Mouse (Mus musculus) gastrocnemius, postnatal 25 days (tissue): Measurements from ENCODE around the gene Zfp324. TPM values are rescaled to one million over a fixed set of nuclear protein-coding genes. Genes with fewer than 3 reads are reported as not detected.
"Not testable (repeated sequence)": the region's sequence is repeated elsewhere in the genome, so short reads cannot be mapped to it uniquely, and the experiment has no call there.

Experiments used
- DNase-seq: peaks from one replicate; pipeline ENCODE4 v3.0.0; 2022
- long read RNA-seq, 2 experiments: library from polyadenylated mRNA; stranded (forward); transcript quantifications; one replicate each; pipeline ENCODE4 v2.0.0; 2021
- total RNA-seq, 2 experiments: library from RNA; stranded (reverse); gene quantifications; 1 replicate in 1 of 2; 2 replicates in 1 of 2; pipeline ENCODE4 v1.2.3; 2021

Gene Zfp324
- total RNA-seq: 1 to 10 TPM; 2.0 to 2.2 TPM
- long read RNA-seq, experiment 1, partial matches to known transcripts: 0 of 1 reads
- long read RNA-seq, experiment 1, other reads (novel, unspliced or antisense): 1 of 1 reads
- long read RNA-seq, experiment 2, full-length matches to known transcripts: 1 of 1 reads
- long read RNA-seq, experiment 2, partial matches to known transcripts: 0 of 1 reads
- long read RNA-seq, experiment 2, other reads (novel, unspliced or antisense): 0 of 1 reads

DNA sequence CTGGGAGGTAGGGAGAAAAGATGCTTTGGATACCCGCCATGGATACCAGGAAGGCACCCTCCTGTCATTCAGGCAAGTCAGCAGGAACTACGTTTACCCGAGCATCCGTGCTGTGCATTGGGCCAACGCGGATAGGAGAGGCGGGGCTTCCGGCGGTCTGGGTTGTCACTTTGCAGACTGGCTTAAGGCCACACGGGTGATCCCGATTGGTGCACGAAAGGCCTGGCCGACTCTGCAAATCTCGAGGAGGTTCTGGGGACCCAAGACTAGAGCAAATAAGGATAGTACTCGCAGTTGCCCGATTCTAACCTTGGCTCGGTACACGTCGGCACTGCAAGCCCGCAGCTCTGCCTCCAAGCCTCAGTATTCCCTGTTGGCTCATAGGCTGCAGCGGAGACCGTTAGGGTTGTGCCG lies at the start of gene Zfp324:
TSS of gene Zfp324 (plus strand) at position 161 of the 414 bp plus-strand sequence.
- peak; percentile 92 for DNase-seq

DNA sequence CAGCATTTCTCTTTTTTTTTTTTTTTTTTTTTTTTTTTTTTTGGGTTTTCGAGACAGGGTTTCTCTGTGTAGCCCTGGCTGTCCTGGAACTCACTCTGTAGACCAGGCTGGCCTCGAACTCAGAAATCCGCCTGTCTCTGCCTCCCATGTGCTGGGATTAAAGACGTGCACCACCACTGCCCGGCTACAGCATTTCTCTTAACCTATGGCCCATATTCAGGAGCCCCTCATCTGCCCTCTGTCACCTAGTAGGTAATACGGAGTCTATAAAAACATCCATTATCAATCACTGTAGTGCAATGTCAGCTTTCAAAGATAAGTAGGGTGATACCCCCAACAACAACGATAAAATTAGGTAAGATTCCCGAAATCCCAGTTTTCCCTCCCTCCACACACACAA lies 45.1 kb upstream of the Zfp324 start:
- DNase-seq: not testable (repeated sequence)

DNA sequence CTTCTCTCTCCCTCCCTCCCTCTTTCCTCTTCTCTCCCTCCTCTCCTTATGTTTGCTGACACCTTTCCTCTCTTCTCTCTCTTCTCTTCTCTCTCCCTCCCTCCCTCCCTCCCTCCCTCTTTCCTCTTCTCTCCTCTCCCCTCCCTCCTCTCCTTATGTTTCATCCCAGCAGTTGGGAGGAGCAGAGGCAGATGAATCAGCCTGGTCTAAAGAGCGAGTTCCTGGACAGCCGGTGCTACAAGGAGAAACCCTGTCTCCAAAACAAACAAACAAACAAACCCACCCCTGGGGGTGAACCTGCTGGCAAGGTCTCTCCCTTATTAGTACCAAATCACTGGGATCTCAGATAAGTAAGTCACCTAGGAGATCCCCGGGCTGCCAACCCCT lies 44.3 kb upstream of the Zfp324 start:
- no peak for DNase-seq

DNA sequence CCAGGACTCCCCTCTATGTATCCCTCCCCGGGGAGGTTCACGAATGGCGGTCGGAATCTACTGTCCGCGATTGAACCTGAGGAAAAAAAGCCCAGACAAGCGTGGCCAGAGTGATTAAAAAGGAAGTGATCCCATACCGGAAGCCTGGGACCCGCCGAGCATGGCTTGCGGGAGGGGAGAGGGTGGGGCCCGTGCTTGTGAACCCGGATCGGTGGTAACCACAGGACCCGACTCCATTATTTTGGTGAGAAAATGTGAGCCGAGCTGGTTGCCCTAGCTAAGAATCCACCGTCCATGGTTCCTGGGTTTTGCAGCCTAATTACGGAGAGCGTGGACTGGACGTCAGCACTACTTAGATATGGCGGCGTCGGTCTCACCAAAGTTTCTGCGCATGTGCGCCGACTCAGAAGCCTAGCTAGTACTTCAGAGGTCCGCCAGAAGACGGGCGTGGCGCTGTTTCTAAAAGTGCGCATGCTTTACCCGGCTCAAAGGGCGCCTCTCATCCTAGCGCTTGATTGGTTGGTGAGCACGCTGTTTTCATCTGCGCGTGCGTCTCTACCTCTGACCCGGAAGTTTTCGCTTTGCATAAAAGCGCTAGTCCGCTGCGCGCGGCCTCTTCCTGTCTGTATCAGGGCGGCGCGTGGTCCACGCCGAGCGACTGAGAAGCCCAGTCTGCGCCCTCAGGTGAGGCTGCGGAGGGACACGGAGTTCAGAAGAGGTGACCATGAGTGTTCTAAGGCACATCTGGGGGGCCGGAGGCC lies 43.8 kb upstream of the Zfp324 start, which contains the start of gene Rps5:
TSS of gene Rps5 (plus strand) at position 586 of the 761 bp plus-strand sequence.
- DNase-seq: peak; percentile 97

DNA sequence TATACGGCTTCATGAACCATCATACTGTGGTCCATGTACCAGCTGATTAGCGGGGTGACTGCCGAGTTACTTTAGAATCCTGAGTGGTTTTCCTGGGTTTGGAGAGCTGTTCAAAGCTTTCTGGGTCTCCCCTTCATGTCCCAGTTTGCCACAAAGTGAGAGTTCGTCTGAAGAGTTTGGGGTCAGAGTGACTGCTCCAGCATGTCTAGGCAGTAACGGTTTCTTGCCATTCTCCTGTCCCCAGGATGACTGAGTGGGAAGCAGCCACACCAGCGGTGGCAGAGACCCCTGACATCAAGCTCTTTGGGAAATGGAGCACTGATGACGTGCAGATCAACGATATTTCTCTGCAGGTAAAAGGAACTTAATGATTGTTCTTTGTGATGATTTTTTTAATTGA lies 42.9 kb upstream of the Zfp324 start:
- no peak for DNase-seq

DNA sequence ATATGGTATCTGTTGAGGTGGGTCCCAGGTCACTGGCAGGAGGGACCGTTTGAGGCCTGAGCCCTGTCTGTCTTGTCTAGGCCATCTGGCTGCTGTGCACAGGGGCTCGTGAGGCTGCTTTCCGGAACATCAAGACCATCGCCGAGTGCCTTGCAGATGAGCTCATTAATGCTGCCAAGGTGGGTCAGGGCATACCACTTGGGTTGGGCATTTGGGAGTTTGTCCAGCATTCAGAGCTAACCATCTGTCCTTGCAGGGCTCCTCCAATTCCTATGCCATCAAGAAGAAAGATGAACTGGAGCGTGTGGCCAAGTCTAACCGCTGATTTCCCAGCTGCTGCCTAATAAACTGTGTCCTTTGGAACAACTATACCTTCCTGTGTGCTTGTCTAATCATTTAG lies 39.3 kb upstream of the Zfp324 start:
- DNase-seq: no peak

DNA sequence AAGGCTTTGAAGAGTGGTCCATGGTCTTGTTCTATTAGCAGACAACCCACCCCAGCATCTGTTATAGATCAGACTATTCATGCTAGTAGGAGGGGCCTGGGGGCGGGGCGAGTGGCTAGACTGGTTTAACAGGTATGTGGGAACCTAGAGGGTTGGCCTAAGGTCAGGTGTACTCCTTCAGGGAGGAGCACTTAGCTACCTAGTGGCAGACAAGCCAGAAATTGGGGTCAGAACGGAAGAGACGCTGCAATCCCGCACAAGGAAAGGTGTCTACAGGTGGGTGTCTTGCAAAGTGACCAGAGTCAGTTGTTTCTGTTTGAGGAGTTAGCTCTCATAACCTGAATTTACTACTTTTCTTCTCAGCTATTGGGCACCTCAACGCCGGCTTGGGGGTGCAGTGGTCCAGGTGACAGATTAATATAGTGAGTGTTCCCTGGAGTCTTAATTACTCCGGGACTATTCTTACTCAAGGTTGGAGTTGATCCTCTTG lies 38.4 kb upstream of the Zfp324 start, which contains the start of gene Rnf225:
TSS of gene Rnf225 (plus strand) at position 226 of the 490 bp plus-strand sequence.
- DNase-seq: no peak

DNA sequence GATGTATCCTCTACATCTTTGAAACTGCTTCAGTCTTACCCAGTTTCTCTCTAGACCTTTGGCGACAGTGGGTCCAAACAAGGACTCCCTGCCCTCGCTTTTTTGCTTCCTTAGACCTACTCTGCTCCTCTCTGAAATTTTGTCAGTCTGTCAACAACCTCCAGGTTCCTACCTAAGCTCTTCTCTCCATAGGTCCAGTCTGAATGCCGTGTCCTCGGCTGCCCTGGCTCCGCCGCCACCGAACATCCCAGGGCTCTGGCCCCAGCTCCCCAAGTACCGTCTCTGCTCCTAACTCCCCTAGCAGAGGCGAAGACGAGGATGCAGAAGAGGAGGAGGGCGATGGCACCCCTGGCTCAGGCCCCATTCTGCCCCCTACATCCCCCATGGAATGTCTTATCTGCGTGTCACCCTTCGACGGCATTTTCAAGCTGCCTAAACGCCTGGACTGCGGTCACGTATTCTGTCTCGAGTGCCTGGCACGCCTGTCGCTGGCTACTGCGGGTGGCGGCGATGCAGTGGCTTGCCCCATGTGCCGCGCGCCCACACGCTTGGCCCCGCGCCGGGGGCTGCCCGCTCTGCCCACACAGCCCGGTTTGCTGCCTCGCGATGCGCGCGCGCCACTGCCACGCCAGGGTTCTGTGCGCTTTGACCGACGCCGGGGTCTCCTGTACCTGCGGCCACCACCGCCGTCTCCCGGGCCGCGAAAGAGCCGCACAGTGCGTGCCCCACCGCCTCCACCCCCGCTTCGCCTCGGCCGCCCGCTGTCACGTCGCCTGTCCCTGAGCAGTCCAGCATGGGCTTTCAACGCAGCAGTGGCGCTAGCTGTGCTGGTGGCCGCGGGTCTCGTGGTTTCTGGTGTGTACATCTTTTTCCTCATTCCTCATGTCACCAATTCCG lies 37.7 kb upstream of the Zfp324 start:
- DNase-seq: no peak

DNA sequence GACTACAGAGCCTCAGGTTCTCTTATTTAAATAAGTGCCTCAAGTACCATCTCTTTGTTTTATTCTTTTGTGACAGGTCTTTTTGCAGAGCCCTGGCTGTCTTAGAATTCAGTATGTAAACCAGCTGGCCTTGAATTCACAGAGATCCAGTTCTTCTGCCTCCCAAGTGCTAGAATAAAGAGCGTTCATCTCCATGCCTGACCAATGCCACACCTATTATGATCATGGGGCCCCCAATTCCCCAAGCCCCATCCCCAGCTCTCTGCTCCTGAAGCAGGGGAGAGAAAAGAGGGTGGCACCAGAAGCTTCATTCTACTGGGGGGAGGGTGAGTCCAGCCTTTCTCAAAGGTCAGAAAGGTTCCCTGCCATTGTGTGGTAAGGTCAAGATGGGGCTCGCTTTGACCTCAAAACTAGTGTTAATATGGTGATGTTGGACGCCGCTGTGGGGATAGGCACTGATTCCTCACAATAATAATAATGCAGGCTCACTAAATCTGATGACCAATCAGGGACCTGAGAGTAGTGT lies 32.0 kb upstream of the Zfp324 start:
- DNase-seq: no peak

DNA sequence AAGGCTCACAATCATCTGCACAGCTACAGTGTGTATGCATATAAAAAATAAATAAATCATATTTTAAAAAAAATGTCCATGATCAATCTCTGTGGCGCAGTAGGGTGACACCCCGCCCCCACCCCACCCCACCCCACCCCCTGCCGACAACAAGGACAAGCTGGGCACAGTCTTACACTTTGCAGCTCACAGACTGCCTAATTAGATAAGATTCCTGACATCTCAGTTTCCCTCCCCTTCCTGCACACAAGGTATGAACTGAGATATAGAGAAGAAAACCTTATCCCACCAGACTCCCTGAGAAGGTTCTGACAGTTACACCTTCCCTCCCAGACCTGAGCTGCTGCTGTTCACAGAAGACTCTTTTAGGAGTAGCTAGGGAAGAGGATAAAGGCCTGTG lies 30.8 kb upstream of the Zfp324 start:
- DNase-seq: no peak

DNA sequence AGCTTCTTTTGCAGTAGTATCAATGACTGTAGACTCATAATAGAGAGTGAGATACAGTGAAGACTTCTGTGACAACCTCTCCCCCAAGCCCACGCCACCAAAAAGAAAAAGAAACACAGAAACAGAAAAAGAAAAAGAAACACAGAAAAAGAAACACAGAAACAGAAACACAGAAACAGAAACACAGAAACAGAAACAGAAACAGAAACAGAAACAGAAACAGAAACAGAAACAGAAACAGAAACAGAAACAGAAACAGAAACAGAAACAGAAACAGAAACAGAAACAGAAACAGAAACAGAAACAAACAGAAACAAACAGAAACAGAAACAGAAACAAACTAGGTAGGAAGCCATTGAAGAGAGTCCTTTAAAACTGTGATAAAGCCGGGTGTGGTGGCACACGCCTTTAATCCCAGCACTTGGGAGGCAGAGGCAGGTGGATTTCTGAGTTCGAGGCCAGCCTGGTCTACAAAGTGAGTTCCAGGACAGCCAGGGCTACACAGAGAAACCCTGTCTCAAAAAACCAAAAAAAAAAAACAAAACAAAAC lies 28.3 kb upstream of the Zfp324 start:
- not testable (repeated sequence) for DNase-seq

DNA sequence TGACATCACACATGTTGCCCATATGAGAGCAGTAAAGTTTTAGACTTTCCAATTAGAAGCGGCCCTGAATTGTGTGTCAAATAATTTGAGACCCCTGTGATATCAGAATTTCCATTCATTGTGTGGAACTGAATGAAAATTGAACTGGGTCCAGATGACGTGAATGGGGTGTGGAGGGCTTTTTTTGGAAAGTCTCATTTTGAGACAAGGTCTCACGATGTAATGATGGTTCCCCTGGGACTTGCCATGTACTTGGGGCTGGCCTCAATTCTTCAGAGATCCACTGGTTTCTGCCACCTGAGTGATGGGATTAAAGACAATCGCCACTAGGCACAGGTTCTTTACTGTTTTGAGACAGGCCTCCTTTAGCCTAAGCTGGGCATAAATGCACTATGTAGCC lies 25.0 kb upstream of the Zfp324 start:
- DNase-seq: no peak

DNA sequence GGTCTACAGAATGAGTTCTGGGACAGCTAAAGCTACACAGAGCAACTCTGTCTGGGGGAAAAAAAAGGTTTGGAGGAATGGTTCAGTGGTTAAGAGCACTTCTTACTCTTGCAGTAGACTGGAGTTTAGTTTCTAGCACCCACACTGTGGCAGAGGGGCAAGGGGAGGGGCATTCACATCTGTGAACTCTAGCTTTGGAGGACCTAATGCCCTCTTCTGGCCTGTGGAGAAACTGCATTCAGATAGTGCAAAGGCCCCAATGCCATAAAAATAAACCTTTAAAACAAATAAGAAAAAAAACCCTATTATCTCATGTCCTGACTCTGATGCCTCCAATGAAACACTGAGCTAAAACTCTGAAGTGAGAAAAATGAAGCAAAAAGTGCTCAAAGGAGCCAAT lies 22.1 kb upstream of the Zfp324 start:
- DNase-seq: no peak

DNA sequence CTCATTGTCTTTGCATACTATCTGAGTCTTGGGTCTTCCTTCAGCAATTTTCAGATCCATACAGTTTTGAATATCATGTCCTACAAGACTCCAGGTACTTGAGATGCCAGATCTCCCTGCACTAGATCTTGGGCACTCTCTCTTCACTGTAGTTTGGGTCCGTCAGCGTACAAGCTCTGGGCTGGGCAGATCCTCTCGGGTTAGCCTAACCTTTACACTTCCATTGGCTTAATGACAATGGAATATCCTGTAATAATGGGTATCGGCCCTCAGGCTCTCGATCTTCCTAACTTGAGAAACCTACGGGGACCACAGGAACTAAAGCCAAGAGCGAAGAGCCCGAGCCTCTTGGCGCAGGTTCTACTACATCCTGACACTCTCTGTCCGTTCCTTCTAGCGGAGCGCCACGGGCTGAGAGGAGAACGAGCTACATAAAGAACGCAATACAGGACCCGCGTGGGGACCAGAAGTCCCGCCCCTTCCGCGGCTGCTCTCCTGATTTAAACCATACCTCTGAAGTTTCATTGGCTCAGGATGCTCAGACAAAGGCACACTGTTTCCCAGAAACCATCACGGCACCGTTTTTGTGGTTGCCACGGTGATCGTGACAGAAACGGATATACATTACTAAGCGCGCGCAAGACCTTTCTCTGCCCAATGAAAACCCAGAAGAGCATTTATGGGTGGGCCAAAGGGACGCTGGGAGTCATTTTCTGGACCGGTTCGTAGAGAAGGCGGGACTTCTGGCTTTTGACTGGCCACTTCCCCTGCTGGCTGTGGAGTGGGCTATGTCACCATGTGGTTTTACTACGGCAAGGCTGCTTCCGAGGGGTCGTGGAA lies 16.4 kb upstream of the Zfp324 start:
- peak; percentile 91 for DNase-seq

DNA sequence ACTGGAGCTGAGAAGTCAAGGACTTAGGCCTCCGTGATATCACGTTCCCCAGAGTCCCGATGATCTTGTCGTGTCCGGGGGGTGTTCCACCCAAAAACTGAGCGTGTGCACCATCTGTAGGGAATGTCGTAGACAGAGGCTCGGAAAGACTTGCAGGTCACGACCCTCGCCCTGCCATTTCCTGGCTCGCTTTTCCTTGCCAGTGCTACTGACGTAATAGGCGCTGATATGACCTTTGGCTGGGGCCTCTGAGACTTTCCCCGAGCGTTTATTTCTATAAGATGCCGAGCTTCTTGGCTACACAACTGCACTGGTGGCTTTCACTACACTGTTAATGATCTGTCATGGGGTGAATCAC lies 15.8 kb upstream of the Zfp324 start:
- no peak for DNase-seq

DNA sequence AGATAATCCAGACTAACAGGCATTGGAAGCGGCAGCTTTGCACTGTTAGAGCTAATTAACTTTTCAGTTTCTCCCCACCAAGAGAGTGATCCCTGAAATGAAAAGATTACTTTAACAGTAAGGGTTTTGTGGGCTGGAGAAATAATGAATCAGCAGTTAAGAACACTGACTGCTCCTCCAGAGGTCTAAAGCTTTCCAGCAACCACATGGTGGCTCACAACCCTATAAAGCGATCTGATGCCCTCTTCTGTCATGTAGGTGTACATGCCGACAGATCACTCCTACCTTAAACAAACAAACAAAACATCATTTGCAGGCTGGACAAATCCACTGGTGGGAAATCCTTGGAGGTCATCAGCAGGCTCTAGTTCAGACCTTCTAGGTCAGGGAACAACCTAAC lies 10.7 kb upstream of the Zfp324 start:
- no peak for DNase-seq

DNA sequence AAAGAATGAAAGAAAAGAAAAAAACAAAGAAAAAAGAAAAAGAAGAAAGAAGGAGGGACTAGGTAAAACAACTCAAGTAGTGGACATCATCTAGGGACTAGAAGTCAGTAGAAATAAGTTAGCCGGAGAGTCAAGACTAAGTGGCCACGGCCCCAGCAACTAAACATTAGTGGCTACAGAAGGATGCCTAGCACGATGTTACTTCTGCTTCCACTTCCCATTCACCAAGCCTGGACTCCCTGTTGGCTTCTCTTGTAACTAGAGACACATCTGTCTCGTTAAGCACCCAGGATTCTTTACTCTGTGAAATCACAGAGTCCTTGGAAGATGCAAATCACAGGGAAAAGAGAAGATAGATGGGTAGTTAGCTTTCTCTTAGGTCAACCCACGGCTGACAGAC lies 8.1 kb upstream of the Zfp324 start:
- no peak for DNase-seq

DNA sequence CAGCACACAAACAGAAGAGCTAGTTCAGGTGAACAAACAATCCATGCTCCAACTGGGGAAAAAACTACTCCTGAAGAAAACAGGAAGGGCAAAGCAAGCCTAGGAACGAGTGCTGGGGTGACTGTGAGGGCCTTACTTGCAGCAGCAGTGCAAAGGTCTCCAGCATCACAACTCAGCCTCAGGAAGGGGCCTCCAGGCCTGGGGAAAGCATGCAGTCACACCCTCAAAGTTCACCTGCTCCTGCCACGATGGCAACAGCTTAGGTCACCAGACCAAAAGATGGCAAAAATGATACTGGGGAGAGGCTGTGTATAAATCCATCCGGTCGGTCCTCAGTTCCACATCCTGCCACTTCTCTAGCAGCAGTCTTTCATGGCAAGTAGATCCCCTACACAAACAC lies 6.7 kb upstream of the Zfp324 start:
- DNase-seq: no peak

DNA sequence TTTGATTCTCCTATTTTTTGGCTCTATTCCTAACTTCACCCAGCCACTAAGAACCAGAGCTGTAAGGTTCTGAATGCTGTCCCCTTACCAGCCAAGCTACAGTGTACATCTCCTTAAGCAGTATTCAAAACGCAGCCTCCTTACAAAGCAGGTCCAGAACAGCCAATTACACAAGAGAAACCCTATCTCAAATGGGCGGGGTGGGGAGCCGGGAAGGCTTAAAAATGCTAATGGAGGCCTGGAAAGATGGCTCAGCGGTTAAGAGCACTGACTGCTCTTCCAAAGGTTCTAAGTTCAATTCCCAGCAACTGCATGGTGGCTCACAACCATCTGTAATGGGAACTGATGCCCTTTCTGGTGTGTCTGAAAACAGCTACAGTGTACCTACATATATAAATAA lies 5.9 kb upstream of the Zfp324 start:
- DNase-seq: no peak

DNA sequence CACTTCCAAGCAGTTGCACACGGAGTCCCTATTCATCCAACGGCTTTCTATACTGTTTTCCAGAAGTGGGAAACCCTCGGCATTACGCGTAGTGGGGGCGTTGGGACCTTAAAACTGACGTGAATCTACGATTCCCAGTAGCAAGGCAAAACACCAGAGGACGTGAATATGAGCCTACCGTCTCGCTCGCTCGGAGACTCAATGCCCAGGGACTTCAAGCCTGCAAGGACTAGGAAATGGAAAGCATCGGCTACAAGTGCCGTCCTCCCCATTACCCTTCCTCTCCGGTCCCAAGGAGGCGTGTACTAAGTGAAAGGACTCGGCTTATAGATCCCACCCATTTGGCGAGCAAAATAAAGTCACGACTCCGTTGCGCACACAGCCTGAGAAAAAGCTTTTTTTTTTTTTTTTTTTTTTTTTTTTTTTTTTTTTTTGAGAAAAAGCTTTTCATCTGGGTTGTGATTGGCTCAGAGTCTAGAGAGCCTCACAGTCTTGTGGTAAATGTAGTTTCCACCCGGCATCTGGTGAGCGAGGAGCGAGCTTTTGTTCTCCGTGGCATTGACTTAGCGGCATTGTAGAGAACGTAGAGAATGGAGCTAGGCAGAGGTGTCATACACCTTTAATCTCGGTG lies 4.0 kb upstream of the Zfp324 start:
- DNase-seq: peak; percentile 26
